Mouse (Mus musculus): ENCODE results near the gene Defb47. TPM values are rescaled to one million over a fixed set of nuclear protein-coding genes. Genes with fewer than 3 reads are reported as not detected.

Defb47 gene
- polyA plus RNA-seq, 1 experiment from 2014 or later = not detected

- Histone ChIP-seq H3K4me1 (replicated peaks; ENCODE audit: control insufficient read depth, insufficient read depth) (no peaks in the 10 kb centered on the region), H3K27me3 (ENCODE audit: control insufficient read depth, insufficient read depth, low read length) (no peaks in the 10 kb centered on the region)
- 92% methylated on average over 5 of the region's 5 CpGs for WGBS
Observed at GRCm38 (mm10) chr14:63011471-63011870, 13.6 kb downstream of the Defb47 start, which contains the start of gene Defb43. Gene Defb43 (plus strand): TSS chr14:63011771.

GRCm38 (mm10) chr14:63013082-63013481, 15.2 kb downstream of the Defb47 start:
- H3K4me2 ChIP-seq (replicated peaks; ENCODE audit: low read depth) = no peak overlapping the region

More at GRCm38 (mm10) chr14:63011471-63011870, 13.6 kb downstream of the Defb47 start, which contains the start of gene Defb43:
- Histone ChIP-seq H3K27ac (replicated peaks) (no peak within 1 kb of the TSS), H3K9me3 (ENCODE audit: control insufficient read depth, low read length) (0 out of 2 replicates have a peak, but pooled peaks cover 2% of the 10 kb centered on the region), H3K9ac (ENCODE audit: low read length) (no peak within 1 kb of the TSS), H3K4me3 (ENCODE audit: low read depth, low read length) (no peak within 1 kb of the TSS), H3K4me2 (replicated peaks; ENCODE audit: low read depth) (no peak within 1 kb of the TSS), H3K36me3 (ENCODE audit: control insufficient read depth, insufficient read depth, low read length) (no peaks in the 10 kb centered on the region)
- DNase-seq (ENCODE audit: low spot score) = no peak
- no peak for ATAC-seq (ENCODE audit: low FRiP score, low TSS enrichment)
- no peak for TF ChIP-seq CTCF (IDR thresholded peaks at IDR 0.05; ENCODE audit: low read depth)
- no peak for TF ChIP-seq EP300 (optimal IDR thresholded peaks at IDR 0.05)

DNA sequence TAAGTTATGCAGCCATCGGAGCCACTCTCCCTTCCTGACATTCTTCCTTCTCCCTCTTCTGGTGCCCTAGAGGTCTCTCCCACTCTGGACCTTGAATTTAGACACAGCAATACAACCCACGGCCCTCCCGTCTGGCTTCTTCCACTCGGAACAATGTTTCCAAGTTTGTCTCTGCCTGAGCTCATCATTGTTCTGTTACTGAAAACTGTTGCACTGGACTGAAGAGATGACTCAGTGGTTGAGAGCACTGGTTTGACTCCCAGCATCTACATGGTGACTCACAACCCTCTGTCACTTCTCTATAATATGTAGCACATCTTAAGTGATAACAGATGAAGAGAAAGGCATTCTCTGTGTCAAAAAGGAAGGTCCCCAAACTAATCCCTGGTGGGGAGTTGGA, 16.8 kb downstream of the Defb47 start:
- 76% methylated on average over 4 of the region's 4 CpGs for WGBS
- no peaks in the 10 kb centered on the region for H3K27me3 ChIP-seq (ENCODE audit: control insufficient read depth, insufficient read depth, low read length)
- no peak overlapping the region for H3K27ac ChIP-seq (replicated peaks)
- DNase-seq (ENCODE audit: low spot score) = no peak
- TF ChIP-seq EP300 (optimal IDR thresholded peaks at IDR 0.05) (no peak), CTCF (IDR thresholded peaks at IDR 0.05; ENCODE audit: low read depth) (no peak)
- H3K4me1 ChIP-seq (replicated peaks; ENCODE audit: control insufficient read depth, insufficient read depth) = no peaks in the 10 kb centered on the region
- H3K4me2 ChIP-seq (replicated peaks; ENCODE audit: low read depth) = no peak overlapping the region
- no peak overlapping the region for H3K4me3 ChIP-seq (ENCODE audit: low read depth, low read length)
- H3K9ac ChIP-seq (ENCODE audit: low read length) = no peak overlapping the region
- ATAC-seq (ENCODE audit: low FRiP score, low TSS enrichment) = no peak
- H3K36me3 ChIP-seq (ENCODE audit: control insufficient read depth, insufficient read depth, low read length) = no peaks in the 10 kb centered on the region
- H3K9me3 ChIP-seq (ENCODE audit: control insufficient read depth, low read length) = 0 out of 2 replicates have a peak, but pooled peaks cover 2% of the 10 kb centered on the region

More at GRCm38 (mm10) chr14:63013082-63013481, 15.2 kb downstream of the Defb47 start:
- H3K9me3 ChIP-seq (ENCODE audit: control insufficient read depth, low read length) = 0 out of 2 replicates have a peak, but pooled peaks cover 2% of the 10 kb centered on the region
- no peaks in the 10 kb centered on the region for H3K27me3 ChIP-seq (ENCODE audit: control insufficient read depth, insufficient read depth, low read length)
- no peaks in the 10 kb centered on the region for H3K36me3 ChIP-seq (ENCODE audit: control insufficient read depth, insufficient read depth, low read length)
- no peaks in the 10 kb centered on the region for H3K4me1 ChIP-seq (replicated peaks; ENCODE audit: control insufficient read depth, insufficient read depth)
- no peak overlapping the region for H3K9ac ChIP-seq (ENCODE audit: low read length)
- TF ChIP-seq CTCF (IDR thresholded peaks at IDR 0.05; ENCODE audit: low read depth) = no peak
- no peak for TF ChIP-seq EP300 (optimal IDR thresholded peaks at IDR 0.05)
- no peak for DNase-seq (ENCODE audit: low spot score)
- WGBS = 60% methylated on average over 4 of the region's 4 CpGs
- H3K4me3 ChIP-seq (ENCODE audit: low read depth, low read length) = no peak overlapping the region
- ATAC-seq (ENCODE audit: low FRiP score, low TSS enrichment) = no peak
- no peak overlapping the region for H3K27ac ChIP-seq (replicated peaks)

GRCm38 (mm10) chr14:63020524-63021156, 22.8 kb downstream of the Defb47 start:
- no peak for ATAC-seq (ENCODE audit: low FRiP score, low TSS enrichment)
- H3K4me1 ChIP-seq (replicated peaks; ENCODE audit: control insufficient read depth, insufficient read depth) = no peaks in the 10 kb centered on the region
- no peak for TF ChIP-seq EP300 (optimal IDR thresholded peaks at IDR 0.05)
- TF ChIP-seq CTCF (IDR thresholded peaks at IDR 0.05; ENCODE audit: low read depth) = no peak
- H3K27me3 ChIP-seq (ENCODE audit: control insufficient read depth, insufficient read depth, low read length) = no peaks in the 10 kb centered on the region
- H3K36me3 ChIP-seq (ENCODE audit: control insufficient read depth, insufficient read depth, low read length) = no peaks in the 10 kb centered on the region
- no peak overlapping the region for H3K27ac ChIP-seq (replicated peaks)
- no peak overlapping the region for H3K4me2 ChIP-seq (replicated peaks; ENCODE audit: low read depth)
- no peak for DNase-seq (ENCODE audit: low spot score)
- 52% methylated on average over 6 of the region's 6 CpGs for WGBS
- H3K4me3 ChIP-seq (ENCODE audit: low read depth, low read length) = no peak overlapping the region
- no peak overlapping the region for H3K9ac ChIP-seq (ENCODE audit: low read length)
- no peaks in the 10 kb centered on the region for H3K9me3 ChIP-seq (ENCODE audit: control insufficient read depth, low read length)

GRCm38 (mm10) chr14:63046691-63047090, 48.8 kb downstream of the Defb47 start, which contains the start of gene Defb42:
Gene Defb42 (plus strand): TSS chr14:63046991.
- Histone ChIP-seq H3K27ac (replicated peaks) (no peak within 1 kb of the TSS), H3K36me3 (ENCODE audit: control insufficient read depth, insufficient read depth, low read length) (no peaks in the 10 kb centered on the region), H3K4me1 (replicated peaks; ENCODE audit: control insufficient read depth, insufficient read depth) (no peaks in the 10 kb centered on the region), H3K4me3 (ENCODE audit: low read depth, low read length) (no peak within 1 kb of the TSS), H3K9ac (ENCODE audit: low read length) (no peak within 1 kb of the TSS), H3K9me3 (ENCODE audit: control insufficient read depth, low read length) (no peaks in the 10 kb centered on the region), H3K27me3 (ENCODE audit: control insufficient read depth, insufficient read depth, low read length) (no peaks in the 10 kb centered on the region), H3K4me2 (replicated peaks; ENCODE audit: low read depth) (no peak within 1 kb of the TSS)
- 76% methylated on average over 3 of the region's 3 CpGs for WGBS
- ATAC-seq (ENCODE audit: low FRiP score, low TSS enrichment) (no peak), DNase-seq (ENCODE audit: low spot score) (no peak)
- TF ChIP-seq CTCF (IDR thresholded peaks at IDR 0.05; ENCODE audit: low read depth) (no peak), EP300 (optimal IDR thresholded peaks at IDR 0.05) (no peak)

GRCm38 (mm10) chr14:63049910-63050370, 52.1 kb downstream of the Defb47 start, which contains the start of gene Defb30:
Gene Defb30 (minus strand): TSS chr14:63049960.
- H3K4me2 ChIP-seq (replicated peaks; ENCODE audit: low read depth) = no peak within 1 kb of the TSS
- ATAC-seq (ENCODE audit: low FRiP score, low TSS enrichment) (no peak), DNase-seq (ENCODE audit: low spot score) (no peak)
- H3K9ac ChIP-seq (ENCODE audit: low read length) = no peak within 1 kb of the TSS
- H3K27ac ChIP-seq (replicated peaks) = no peak within 1 kb of the TSS
- 76% methylated on average over 10 of the region's 14 CpGs for WGBS
- H3K4me1 ChIP-seq (replicated peaks; ENCODE audit: control insufficient read depth, insufficient read depth) = no peaks in the 10 kb centered on the region
- TF ChIP-seq CTCF (IDR thresholded peaks at IDR 0.05; ENCODE audit: low read depth) = no peak
- no peak for TF ChIP-seq EP300 (optimal IDR thresholded peaks at IDR 0.05)
- no peaks in the 10 kb centered on the region for H3K27me3 ChIP-seq (ENCODE audit: control insufficient read depth, insufficient read depth, low read length)
- no peaks in the 10 kb centered on the region for H3K36me3 ChIP-seq (ENCODE audit: control insufficient read depth, insufficient read depth, low read length)
- no peaks in the 10 kb centered on the region for H3K9me3 ChIP-seq (ENCODE audit: control insufficient read depth, low read length)
- H3K4me3 ChIP-seq (ENCODE audit: low read depth, low read length) = no peak within 1 kb of the TSS

Other genes with a start within 250 kb of the Defb47 start
- gene Ints6, start 236.9 kb upstream of the Defb47 start, polyA plus RNA-seq (2015; fragmentation: Nextera tagmentation; extraction: Ambion mirVana) = 6.7 and 10.3 TPM in 2 replicates
- gene Wdfy2, start 160.4 kb upstream of the Defb47 start, polyA plus RNA-seq (2015; fragmentation: Nextera tagmentation; extraction: Ambion mirVana) = 2.4 and 2.5 TPM in 2 replicates
- gene Defb48, start 13.6 kb upstream of the Defb47 start, polyA plus RNA-seq (2015; fragmentation: Nextera tagmentation; extraction: Ambion mirVana) = not detected in 2 replicates
- gene Defb43, start 13.7 kb downstream of the Defb47 start, polyA plus RNA-seq (2015; fragmentation: Nextera tagmentation; extraction: Ambion mirVana) = not detected in 2 replicates
- gene Defb42, start 48.9 kb downstream of the Defb47 start, polyA plus RNA-seq (2015; fragmentation: Nextera tagmentation; extraction: Ambion mirVana) = 0.32 and 0.69 TPM in 2 replicates
- gene Defb30, start 51.9 kb downstream of the Defb47 start, polyA plus RNA-seq (2015; fragmentation: Nextera tagmentation; extraction: Ambion mirVana) = not detected in 2 replicates